Mouse (Mus musculus) brain, embryonic 14.5 days (tissue): ENCODE results near the gene Dchs2.

Source experiments
- CTCF ChIP-seq: fragments of 200-500 bp; IDR thresholded peaks from 2 replicates; pipeline ENCODE4 v1.5.1; 2012; ENCODE audit warnings: inconsistent platforms, mild to moderate bottlenecking, moderate library complexity, borderline replicate concordance; ENCODE audit not compliant: insufficient read depth, insufficient read length; ENCODE audit errors: extremely low read depth
- POLR2A ChIP-seq: fragments of 200-500 bp; IDR thresholded peaks from 2 replicates; pipeline ENCODE4 v1.6.1; 2012; ENCODE audit warnings: mild to moderate bottlenecking, inconsistent platforms, borderline replicate concordance; ENCODE audit not compliant: poor library complexity, insufficient read depth, insufficient read length, severe bottlenecking; ENCODE audit errors: extremely low read depth

DNA sequence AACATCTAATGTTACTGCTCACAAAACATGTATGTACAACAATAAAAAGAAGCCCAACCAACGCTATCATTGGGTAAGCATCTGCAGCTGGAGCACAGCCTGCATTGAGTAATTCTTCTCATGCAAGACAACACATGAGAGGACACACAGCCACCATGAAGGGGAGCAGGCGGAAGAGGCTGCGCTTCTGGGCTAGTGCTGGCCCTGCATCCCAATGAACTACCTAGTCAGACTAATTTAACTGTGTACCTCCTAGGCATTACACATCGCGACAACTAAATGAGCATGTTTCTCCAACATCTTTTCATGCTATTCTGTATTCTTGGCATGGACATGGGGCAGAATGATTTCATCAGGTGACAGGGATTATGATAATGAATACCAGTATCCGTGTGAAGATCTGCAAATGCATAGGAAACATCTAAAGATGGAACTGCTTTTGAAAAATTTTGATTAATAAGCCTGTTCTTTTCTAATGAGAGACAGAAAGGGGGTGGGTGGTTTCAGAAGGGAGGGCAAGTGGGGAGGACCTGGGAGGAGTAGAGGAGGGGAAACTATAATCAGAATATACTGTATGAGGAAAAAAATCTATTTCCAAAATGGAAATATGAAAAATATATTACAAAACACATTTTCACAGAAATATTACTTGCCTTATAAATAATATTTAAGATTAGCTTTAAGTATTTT, 33.9 kb downstream of the Dchs2 start:
- TF ChIP-seq CTCF (no peak), POLR2A (no peak)
